Mouse (Mus musculus) B cell, adult 67 days (primary cell): ENCODE results near the gene Rfk. TPM values are rescaled to one million over a fixed set of nuclear protein-coding genes. Genes with fewer than 3 reads are reported as not detected.

Experiments
- total RNA-seq, 2 experiments: library from RNA; stranded (reverse); gene quantifications; 4 replicates each; pipeline ENCODE4 v1.2.4; 2023

Gene Rfk
- 100 to 1,000 TPM in 1 of 2 experiments, 10 to 100 TPM in 1; 93.2 to 103 TPM for total RNA-seq

DNA sequence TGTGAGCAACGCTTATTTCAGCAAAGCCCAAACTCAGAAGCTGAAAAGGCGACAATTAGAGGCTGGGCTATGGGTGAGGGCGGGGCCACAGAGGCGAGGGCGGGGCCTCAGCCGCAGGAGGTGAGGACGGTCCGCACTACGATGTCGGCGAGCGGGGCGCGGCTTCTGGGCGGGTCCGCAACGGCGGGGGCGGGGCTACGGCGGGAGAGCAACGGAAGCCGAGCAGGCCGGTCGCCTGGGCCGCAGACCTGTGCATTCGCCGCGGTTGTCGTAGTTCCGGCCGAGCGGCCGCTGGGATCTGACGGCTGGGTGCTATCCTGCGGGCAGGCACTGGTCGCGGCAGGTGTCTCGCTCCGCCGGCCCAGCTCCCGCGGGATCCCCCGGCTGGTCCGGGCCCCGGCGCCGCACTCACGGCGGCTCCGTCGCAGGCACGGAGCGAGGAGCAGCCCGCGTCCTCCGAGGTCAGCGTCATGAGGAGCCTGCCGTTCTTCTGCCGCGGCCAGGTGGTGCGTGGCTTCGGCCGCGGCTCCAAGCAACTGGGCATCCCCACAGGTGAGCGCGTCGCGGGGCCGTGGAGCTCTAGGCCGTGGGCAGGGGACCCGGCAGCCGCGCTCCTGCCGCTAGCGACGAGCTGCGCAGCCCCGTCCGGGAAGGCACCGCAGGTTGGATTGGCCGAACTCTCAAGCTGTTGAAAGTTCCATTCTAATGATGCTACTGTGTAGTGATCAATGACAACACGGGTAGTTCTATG is at the start of gene Rfk:
Gene Rfk, plus strand, starts transcription at position 203 of the 751 bp plus-strand sequence.

DNA sequence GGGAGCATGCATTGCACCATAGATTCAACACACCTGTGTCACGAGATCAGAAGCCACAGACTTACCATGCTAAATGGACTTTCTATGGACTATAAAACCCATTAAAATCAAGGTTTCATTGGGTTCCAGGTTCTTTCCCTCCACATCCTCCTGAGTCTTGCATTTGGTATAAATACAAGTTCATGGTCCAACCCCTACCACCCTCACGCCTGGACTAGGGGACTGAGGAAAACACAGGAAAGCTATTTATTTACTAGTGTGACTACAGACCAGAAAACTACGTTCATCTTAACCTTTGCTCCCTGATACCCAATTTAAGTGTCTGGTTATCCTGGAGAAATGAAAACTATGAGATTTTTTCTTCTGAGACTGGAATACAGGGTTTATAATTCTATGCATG is 21.1 kb upstream of the Rfk start, which contains the start of gene Gcnt1:
Gene Gcnt1, minus strand, starts transcription at position 144 of the 400 bp plus-strand sequence.

Other genes starting within 250 kb of the Rfk start
- gene Gcnt1, start 21.2 kb upstream of the Rfk start, total RNA-seq = 10 to 100 TPM; 49.8 to 57.0 TPM